Mouse (Mus musculus) Patski (cell line): Measurements from ENCODE around the gene Dhrs7c. TPM values are rescaled to one million over a fixed set of nuclear protein-coding genes. Genes with fewer than 3 reads are reported as not detected.
A peak's percentile ranks its signal among the peaks of the same experiment; 100 is the strongest.

ENCODE experiments used
- ATAC-seq: fragments of 100-300 bp; one replicate; pipeline ENCODE4 v1.8.0; 2021
- CTCF ChIA-PET: fragments of 350-600 bp; sonication (Branson Sonifier 250); formaldehyde crosslinking; loops from one replicate; lab custom pipeline; 2022; ENCODE audit warnings: inconsistent platforms; lab: Charles Lee
- POLR2A ChIA-PET: fragments of 350-600 bp; sonication (Branson Sonifier 250); formaldehyde crosslinking; loops from one replicate; lab custom pipeline; 2022; ENCODE audit warnings: antibody characterized with exemption, inconsistent platforms; lab: Charles Lee
- DNase-seq: peaks from one replicate; pipeline ENCODE4 v3.0.0-alpha.2; 2011; ENCODE audit warnings: low read depth, low spot score
- H3K27me3 ChIP-seq: fragments of 371-371 bp; one replicate; pipeline ENCODE4 v1.5.1; 2021
- CTCF ChIP-seq: fragments of 100-300 bp; IDR thresholded peaks from one replicate; pipeline ENCODE4 v1.5.1; 2021
- in situ Hi-C: fragments of 300-500 bp; cut with MboI; formaldehyde crosslinking; loops from 3 replicates; pipeline ENCODE4 v1.11.1; 2018; ENCODE audit warnings: low pct_unique_long_range_greater_than_20kb, mixed read lengths
- polyA plus RNA-seq: library from polyadenylated mRNA; unstranded; gene quantifications from one replicate; pipeline ENCODE4 v1.2.3, GENCODE M21; 2021

Dhrs7c gene
- polyA plus RNA-seq, 1 experiment from 2014 or later: not detected

DNA sequence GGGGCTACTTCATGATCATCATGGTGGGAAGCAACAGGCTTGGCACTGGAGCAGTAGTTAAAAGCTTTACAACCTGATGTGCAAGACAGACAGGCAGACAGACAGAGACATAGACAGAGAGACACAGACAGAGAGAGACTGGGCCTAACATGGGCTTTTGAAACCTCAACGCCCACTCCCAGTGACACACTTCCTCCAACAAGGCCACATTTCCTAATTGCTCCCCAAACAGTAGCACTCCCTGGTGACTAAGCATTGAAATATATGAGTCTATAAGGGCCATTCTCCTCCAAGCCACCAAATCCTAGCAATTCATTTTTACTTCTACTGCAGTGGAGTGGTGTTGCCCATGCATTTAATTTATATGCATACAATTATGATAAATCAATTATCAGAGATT is 41.8 kb downstream of the Dhrs7c start:
- ChIA-PET POLR2A (interaction anchor here (0.7 kb wide), 1 partner anchor 351 kb away, joined by 3 read pairs; no protein-coding TSS in a partner anchor), CTCF (no interaction called here)
- ATAC-seq (no peak), DNase-seq (no peak)
- no peaks in the 10 kb centered on the region for H3K27me3 ChIP-seq
- in situ Hi-C loops: no loop called here
- TF ChIP-seq CTCF: no peak

DNA sequence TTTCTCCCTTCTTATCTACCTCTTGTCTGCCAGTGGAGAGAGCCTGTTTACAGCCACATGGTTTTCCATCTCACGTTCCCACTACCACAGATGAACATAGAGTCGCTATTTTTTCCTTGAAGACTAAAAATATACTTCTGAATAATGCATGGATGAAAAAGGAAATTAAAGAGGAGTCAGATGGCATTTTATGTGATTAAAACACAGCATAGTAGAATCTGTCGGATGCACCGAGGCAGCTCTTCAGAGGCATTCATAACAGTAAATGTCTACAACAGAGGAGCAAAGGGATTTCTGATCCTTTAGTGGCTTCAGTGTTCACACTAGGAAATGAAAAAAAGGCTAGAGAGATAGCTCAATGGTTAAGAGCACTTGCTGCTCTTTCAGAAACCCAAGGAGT is 47.2 kb downstream of the Dhrs7c start:
- no peak for TF ChIP-seq CTCF
- in situ Hi-C loops: no loop called here
- no peaks in the 10 kb centered on the region for H3K27me3 ChIP-seq
- ChIA-PET POLR2A (no interaction called here), CTCF (interaction anchor here (0.9 to 1.8 kb wide), 3 partner anchors 8 to 18 kb away, joined by 3 to 7 read pairs (median 4); no protein-coding TSS in a partner anchor)
- DNase-seq: no peak
- ATAC-seq: no peak

DNA sequence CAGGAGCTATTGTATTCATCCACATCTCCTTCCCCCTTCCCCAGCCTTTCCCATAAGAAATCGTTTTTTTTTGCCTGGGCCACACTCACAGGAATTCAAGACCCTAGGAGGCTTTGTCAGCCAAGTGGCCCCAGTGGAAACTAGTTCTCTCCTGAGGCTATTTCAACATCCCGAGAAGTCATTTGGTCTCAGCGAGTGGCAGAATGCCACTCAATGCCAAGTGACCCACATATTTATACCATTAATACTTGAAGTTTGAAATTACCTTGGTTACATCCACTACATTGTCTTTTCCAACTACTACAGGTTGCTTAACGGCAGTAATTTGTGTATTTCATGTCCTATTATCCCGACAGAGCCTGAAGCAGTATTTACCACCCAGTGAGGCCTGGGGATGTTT is 53.8 kb downstream of the Dhrs7c start:
- in situ Hi-C loops: no loop called here
- DNase-seq: no peak
- H3K27me3 ChIP-seq: no peaks in the 10 kb centered on the region
- no peak for ATAC-seq
- ChIA-PET CTCF (interaction anchor here (2.8 kb wide), 1 partner anchor 14 kb away, joined by 6 read pairs; no protein-coding TSS in a partner anchor), POLR2A (interaction anchor here (1.5 kb wide), 1 partner anchor 72 kb away, joined by 3 read pairs; no protein-coding TSS in a partner anchor)
- no peak for TF ChIP-seq CTCF

DNA sequence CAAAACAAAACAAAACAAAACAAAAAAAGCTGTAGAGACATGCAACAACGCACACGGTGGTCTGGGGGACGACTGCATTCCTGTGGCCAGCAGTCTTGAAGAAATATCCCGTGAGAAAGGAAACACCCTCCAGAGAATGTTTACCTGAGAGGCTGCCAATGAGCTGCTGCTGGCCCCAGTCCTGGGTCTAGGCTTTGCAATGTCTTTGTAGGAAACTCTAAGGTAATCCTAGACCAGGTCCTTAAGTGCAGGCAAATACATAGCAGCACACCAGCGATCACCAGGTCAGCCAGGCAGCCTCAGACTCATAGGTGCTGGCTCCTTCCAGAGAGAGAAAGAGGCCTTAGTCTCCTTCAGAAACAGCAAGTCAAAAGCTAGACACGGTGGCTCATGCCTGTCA is 56.0 kb downstream of the Dhrs7c start:
- TF ChIP-seq CTCF: no peak
- in situ Hi-C loops: no loop called here
- ChIA-PET CTCF (interaction anchor here (1.4 to 2.1 kb wide), 7 partner anchors 9 to 69 kb away, joined by 3 to 7 read pairs (median 5); partner anchors contain the start of gene Usp43), POLR2A (no interaction called here)
- no peaks in the 10 kb centered on the region for H3K27me3 ChIP-seq
- ATAC-seq (peak; percentile 47), DNase-seq (no peak)

DNA sequence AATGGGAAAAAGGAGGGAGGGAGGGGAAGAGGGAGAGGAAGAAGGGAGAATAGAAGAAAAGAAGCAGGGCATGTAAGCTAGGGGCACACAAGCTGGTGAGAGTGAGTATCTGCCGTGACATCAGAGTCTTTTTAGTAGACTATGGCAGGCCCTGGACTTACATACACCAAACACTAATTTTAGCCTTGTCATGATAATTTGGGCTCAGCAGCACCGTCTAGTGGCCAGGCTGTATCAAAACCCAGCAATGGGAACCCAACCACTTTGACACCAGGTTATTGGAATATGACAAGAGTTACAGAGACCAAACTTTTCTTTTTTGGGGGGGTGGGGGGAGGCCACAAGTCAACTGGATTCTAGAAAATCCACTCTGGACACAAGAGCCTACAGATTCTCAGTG is 57.0 kb downstream of the Dhrs7c start:
- ChIA-PET CTCF (interaction anchor here (0.7 to 2.1 kb wide), 8 partner anchors 9 to 68 kb away, joined by 3 to 7 read pairs (median 5); partner anchors contain the start of gene Usp43), POLR2A (no interaction called here)
- no peak for DNase-seq
- in situ Hi-C loops: loop anchor here (5.0 kb wide), 1 partner anchor 33 kb away; no protein-coding TSS in a partner anchor
- peak; percentile 76 for TF ChIP-seq CTCF
- no peaks in the 10 kb centered on the region for H3K27me3 ChIP-seq
- peak; percentile 60 for ATAC-seq

DNA sequence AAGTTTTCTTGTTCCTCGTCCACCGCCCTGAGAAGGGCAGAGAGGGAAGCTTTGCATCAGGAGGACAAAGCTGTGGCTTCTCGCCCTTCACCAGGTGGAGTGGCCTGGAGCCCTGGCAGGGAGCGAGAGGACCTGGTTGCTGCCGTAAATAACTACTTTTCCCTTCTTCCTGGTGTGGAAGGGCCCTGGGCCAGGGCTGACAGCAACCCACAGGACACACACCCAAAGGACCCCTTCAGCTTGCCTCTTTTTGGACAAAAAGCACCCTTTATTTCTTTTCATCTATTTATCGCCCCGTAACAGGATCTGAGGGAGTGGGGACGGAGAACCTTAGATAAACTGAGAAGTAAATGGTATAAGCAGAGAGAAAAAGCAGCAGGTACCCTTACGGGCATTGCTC is 60.5 kb downstream of the Dhrs7c start:
- ATAC-seq (no peak), DNase-seq (no peak)
- ChIA-PET CTCF (no interaction called here), POLR2A (no interaction called here)
- no peaks in the 10 kb centered on the region for H3K27me3 ChIP-seq
- no peak for TF ChIP-seq CTCF
- in situ Hi-C loops: loop anchor here (5.0 kb wide), 1 partner anchor 36 kb away; no protein-coding TSS in a partner anchor

DNA sequence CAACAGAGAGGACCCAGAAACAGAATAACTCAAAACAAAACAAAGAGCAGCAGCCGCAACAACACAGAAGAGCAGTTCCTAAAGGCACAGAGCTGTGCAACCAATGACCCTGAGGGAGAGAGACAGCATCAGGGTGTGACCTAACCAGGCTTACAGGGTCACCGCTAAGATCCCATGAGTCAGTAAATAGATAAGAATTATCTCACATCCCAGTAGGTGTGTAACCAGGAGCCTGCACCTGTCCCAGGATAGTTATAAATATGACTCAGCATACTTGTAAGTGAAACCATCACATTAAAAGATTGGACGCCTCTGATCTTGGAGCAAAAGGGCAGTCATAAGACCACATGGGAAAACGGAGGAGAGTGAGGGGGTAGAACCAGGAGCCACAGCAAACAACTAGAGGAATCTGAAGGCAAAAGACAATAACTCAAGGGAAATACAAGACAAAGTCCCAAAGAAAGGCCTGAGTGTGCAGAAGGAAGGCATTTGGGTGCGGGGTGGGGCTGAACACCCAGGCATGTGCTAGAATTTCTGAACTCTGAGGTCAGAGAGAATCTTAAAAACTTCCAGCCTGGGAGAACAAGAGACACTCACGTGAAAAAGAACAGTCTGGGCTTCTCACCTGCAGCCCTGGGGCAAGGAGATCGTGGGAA is 62.9 kb downstream of the Dhrs7c start:
- ChIA-PET POLR2A (no interaction called here), CTCF (interaction anchor here (0.8 to 2.5 kb wide), 3 partner anchors 20 to 40 kb away, joined by 3 to 8 read pairs (median 4); no protein-coding TSS in a partner anchor)
- no peaks in the 10 kb centered on the region for H3K27me3 ChIP-seq
- DNase-seq: no peak
- peak; percentile 75 for ATAC-seq
- TF ChIP-seq CTCF: no peak
- in situ Hi-C loops: no loop called here

DNA sequence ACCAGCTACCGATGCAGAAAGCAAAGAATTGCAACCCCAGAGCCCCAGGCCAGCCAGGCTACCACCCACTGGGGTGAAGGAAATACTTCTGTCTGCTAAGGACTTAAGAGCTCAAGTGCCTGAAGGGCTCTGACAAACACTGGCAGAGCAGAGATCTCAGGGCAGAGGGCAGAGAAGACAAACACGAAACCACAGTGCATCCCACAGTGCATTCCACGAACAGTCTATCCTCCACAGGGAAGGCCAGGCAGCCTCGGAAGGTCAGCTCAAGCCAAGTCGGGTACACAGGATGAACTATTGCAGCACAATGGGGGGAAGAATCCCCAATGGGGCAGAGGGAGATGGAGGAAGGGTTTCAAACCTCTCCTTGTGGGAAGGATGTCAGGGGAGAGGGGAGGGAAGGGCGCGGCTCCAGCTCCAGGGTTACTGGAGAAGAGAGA is 63.4 kb downstream of the Dhrs7c start:
- peak; percentile 89 for ATAC-seq
- ChIA-PET CTCF (interaction anchor here (2.5 kb wide), 1 partner anchor 35 kb away, joined by 8 read pairs; no protein-coding TSS in a partner anchor), POLR2A (no interaction called here)
- in situ Hi-C loops: no loop called here
- no peak for TF ChIP-seq CTCF
- DNase-seq: peak; percentile 92
- no peaks in the 10 kb centered on the region for H3K27me3 ChIP-seq

DNA sequence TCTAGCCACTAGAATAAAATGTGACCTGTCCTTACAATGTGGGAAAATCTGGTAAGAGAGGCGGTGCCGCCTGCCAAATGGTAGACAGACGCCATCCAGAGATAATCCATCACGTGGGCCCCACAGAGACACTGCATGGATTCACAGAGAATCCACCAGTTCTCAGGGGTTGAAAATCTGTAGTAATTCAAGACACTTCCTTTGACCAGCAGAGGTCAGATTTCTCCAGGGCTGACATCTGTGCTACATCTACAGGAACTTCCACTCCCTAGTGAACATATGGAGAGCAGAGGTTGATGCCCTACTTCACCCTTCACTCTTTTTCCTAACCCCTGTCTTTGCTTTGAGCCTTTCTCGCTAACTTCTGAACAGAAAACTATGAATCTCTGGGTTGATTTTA is 67.1 kb downstream of the Dhrs7c start:
- ChIA-PET POLR2A (no interaction called here), CTCF (no interaction called here)
- ATAC-seq (no peak), DNase-seq (no peak)
- no peaks in the 10 kb centered on the region for H3K27me3 ChIP-seq
- peak; percentile 41 for TF ChIP-seq CTCF
- in situ Hi-C loops: no loop called here

Other genes starting within 250 kb of the Dhrs7c start
- not detected for gene Rcvrn, start 102.9 kb upstream of the Dhrs7c start, polyA plus RNA-seq
- not detected for gene Glp2r, start 27.0 kb upstream of the Dhrs7c start, polyA plus RNA-seq
- gene Gsg1l2, start 23.6 kb upstream of the Dhrs7c start, polyA plus RNA-seq: not detected
- 6.6 TPM for gene Usp43, start 124.0 kb downstream of the Dhrs7c start, polyA plus RNA-seq
- 1.9 TPM for gene Cfap52, start 167.5 kb downstream of the Dhrs7c start, polyA plus RNA-seq
- gene Stx8, start 168.0 kb downstream of the Dhrs7c start, polyA plus RNA-seq: 64.8 TPM